13 mouse cellular contexts compared by ENCODE assay signal in genomic region chr4:104948886-104949285, GRCm38 (mm10). TPM values are rescaled to one million over a fixed set of nuclear protein-coding genes. Genes with fewer than 3 reads are reported as not detected.
A peak's percentile ranks its signal among the peaks of the same experiment; 100 is the strongest.
DNase-seq lines count a peak whose midpoint lies in the region; ATAC-seq lines count a peak whose summit lies in the region.
"Had no signal": no experiment of that assay in that cellular context is flagged by ENCODE, and none has a peak within 500 bp of the region (broad histone marks: within the 10 kb centered on the region; RNA-seq: fewer than 3 reads in every experiment).

No protein-coding gene starts in this region.

- peak; percentile 2 for DNase-seq in adrenal gland, adult 8-10 months
- no peak for DNase-seq in adrenal gland, adult 18-20 months (ENCODE audit: low spot score in 2 of 2)
- DNase-seq in ovary, postnatal 14 days (ENCODE audit: low spot score), result peak; percentile 22
- DNase-seq in ovary, postnatal 10 days (ENCODE audit: low spot score), result no peak
- DNase-seq in kidney, postnatal 4 days, result peak; percentile 26 to 35
- DNase-seq in gastrocnemius, postnatal 36 days, result no peak
- DNase-seq: cerebellum, adult 2 months had no signal

- peak; percentile 65 for ATAC-seq in megakaryocyte progenitor cell, adult 5-6 weeks (replicated peaks; ENCODE audit: poor library complexity)
- ATAC-seq in CD4-positive, CD25-positive, alpha-beta regulatory T cell, adult 4 months, result no peak
- ATAC-seq: forebrain, embryonic 15.5 days had no signal

- intact Hi-C loops in gastrocnemius, postnatal 36 days (cut with DNase I), result no loop called here

RNA-seq across cellular contexts. Expression of gene Fyb2, which starts 35.6 kb away (rescaled TPM):
- total RNA-seq in adrenal gland, adult 8-10 months (2022), result under 1 TPM; 0.24 to 0.64 (median 0.45) TPM
- under 1 TPM; 0.26 to 0.73 TPM for total RNA-seq in adrenal gland, adult 18-20 months (2021)
- not detected in 2 replicates for total RNA-seq in megakaryocyte progenitor cell, adult 5-6 weeks (2015)
- not detected in 2 replicates for total RNA-seq in megakaryocyte progenitor cell, adult 5-6 weeks (2017)
- total RNA-seq in gastrocnemius, postnatal 36 days (2021), result under 1 TPM in 1 of 2 experiments, not detected in 1; 0.10 TPM
- not detected for polyA plus RNA-seq in CD4-positive, CD25-positive, alpha-beta regulatory T cell, adult 4 months (2017; shearing (Covaris generic))
- total RNA-seq: neutrophil, adult 5-6 weeks had no signal
- polyA plus RNA-seq: G1E; intestine, embryonic 14.5 days had no signal

Comparison
In these comparisons a context has a peak if more than half of its experiments do, and no peak if none do; other contexts are left out.
1. DNase-seq: peak in adrenal gland, adult 8-10 months (single experiment), ovary, postnatal 14 days (single experiment) and kidney, postnatal 4 days (2 of 2); none in adrenal gland, adult 18-20 months (0 of 2), ovary, postnatal 10 days (single experiment) and gastrocnemius, postnatal 36 days (0 of 2).